Mouse (Mus musculus) MEL (cell line): Measurements from ENCODE around the gene Atp6v1g2.

Experiments
- CTCF ChIP-seq, 3 experiments: IDR thresholded peaks in 2 of 3; conservative IDR thresholded peaks in 1 of 3; 2 replicates each; pipeline ENCODE4 v1.5.1; 2011 to 2012; ENCODE audit warnings: low read length in 3 of 3, low read depth in 2 of 3, mild to moderate bottlenecking in 2 of 3, improper control_type of control experiment in 1 of 3, inconsistent platforms in 1 of 3, mixed read lengths in 1 of 3, moderate library complexity in 1 of 3; ENCODE audit not compliant: control insufficient read depth in 1 of 3, insufficient read depth in 1 of 3, poor library complexity in 1 of 3, severe bottlenecking in 1 of 3
- POLR2A ChIP-seq, 2 experiments: IDR thresholded peaks; 2 replicates each; pipeline ENCODE4 v1.6.1; 2011 to 2012; ENCODE audit warnings: low read length in 2 of 2, mild to moderate bottlenecking in 2 of 2, control low read depth in 1 of 2, improper control_type of control experiment in 1 of 2, low read depth in 1 of 2, moderate library complexity in 1 of 2; ENCODE audit not compliant: control insufficient read depth in 1 of 2, insufficient read depth in 1 of 2, poor library complexity in 1 of 2
- RCOR1 ChIP-seq: IDR thresholded peaks from 2 replicates; pipeline ENCODE4 v1.6.1; 2012; ENCODE audit warnings: low read depth, mild to moderate bottlenecking, inconsistent platforms, low read length, improper control_type of control experiment
- USF1 ChIP-seq: IDR thresholded peaks from 2 replicates; pipeline ENCODE4 v1.6.1; 2014; ENCODE audit warnings: low read depth, mild to moderate bottlenecking, inconsistent platforms, low read length, improper control_type of control experiment, moderate library complexity
- ZMIZ1 ChIP-seq: IDR thresholded peaks from 2 replicates; pipeline ENCODE4 v1.6.1; 2012; ENCODE audit warnings: low read depth, mild to moderate bottlenecking, inconsistent platforms, low read length, improper control_type of control experiment, moderate library complexity

GRCm38 (mm10) chr17:35201787-35202186 lies 31.7 kb upstream of the Atp6v1g2 start, which contains the start of gene Tnf:
- TF ChIP-seq CTCF (IDR thresholded peaks at IDR 0.05 in 2 of 3, conservative IDR thresholded peaks at IDR 0.05 in 1 of 3; ENCODE audit: control insufficient read depth in 1 of 3, insufficient read depth in 1 of 3, low read depth in 2 of 3, low read length in 3 of 3, poor library complexity in 1 of 3, severe bottlenecking in 1 of 3) (no peak), ZMIZ1 (peak; percentile 93), POLR2A (IDR thresholded peaks at IDR 0.05; ENCODE audit: control insufficient read depth in 1 of 2, insufficient read depth in 1 of 2, low read depth in 1 of 2, low read length in 2 of 2, poor library complexity in 1 of 2) (peak; percentile 63 to 90; a peak in 3 of 4 replicates), USF1 (no peak), RCOR1 (no peak)
